Mouse (Mus musculus) ES-E14 (cell line): ENCODE results near the gene Crlf1.

Experiments used
- CHD2 ChIP-seq: IDR thresholded peaks from 2 replicates; pipeline ENCODE4 v1.6.1; 2014; ENCODE audit warnings: mild to moderate bottlenecking, low read depth, low read length, inconsistent platforms
- ZC3H11A ChIP-seq: IDR thresholded peaks from 2 replicates; pipeline ENCODE4 v1.6.1; 2012; ENCODE audit warnings: low read depth, mild to moderate bottlenecking, inconsistent platforms, low read length, borderline replicate concordance
- ZNF384 ChIP-seq: IDR thresholded peaks from 2 replicates; pipeline ENCODE4 v1.6.1; 2012; ENCODE audit warnings: low read depth, low read length, inconsistent platforms

DNA sequence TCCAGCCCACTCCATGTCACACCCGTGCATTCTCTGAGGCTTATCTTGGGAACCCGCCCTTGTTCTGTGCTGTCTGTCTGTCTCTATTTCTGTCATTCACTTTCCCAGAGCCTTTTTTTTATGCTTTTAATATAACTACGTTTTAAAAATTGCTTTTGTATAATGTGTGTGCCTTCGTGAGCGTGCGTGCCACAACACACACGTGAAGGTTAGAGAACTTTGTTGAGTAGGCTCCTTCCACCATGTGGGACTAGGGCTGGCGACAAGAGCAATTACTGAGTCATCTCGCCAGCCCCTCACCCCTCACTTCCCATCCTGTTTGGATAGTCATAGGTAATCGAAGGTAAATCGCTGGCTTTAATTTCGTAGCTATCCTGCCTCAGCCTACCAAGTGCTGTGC, 9.6 kb downstream of the Crlf1 start:
- TF ChIP-seq CHD2 (no peak), ZC3H11A (no peak), ZNF384 (no peak)
